Mouse (Mus musculus) embryonic facial prominence, embryonic 13.5 days (tissue): Measurements from ENCODE around the gene Stk17b. TPM values are rescaled to one million over a fixed set of nuclear protein-coding genes. Genes with fewer than 3 reads are reported as not detected.
A peak's percentile ranks its signal among the peaks of the same experiment; 100 is the strongest.

Experiments used
- ATAC-seq: fragments of 200-750 bp; cut with Nextera tagmentation; 2 replicates; pipeline ENCODE4 v1.8.0; 2017; ENCODE audit warnings: low read depth; ENCODE audit not compliant: insufficient number of reproducible peaks, insufficient read depth, low FRiP score, low TSS enrichment
- H3K27ac ChIP-seq: fragments of 300-500 bp; sonication (generic); 2 replicates; pipeline ENCODE4 v1.5.1; 2015; ENCODE audit warnings: moderate library complexity, mild to moderate bottlenecking, inconsistent platforms
- H3K27me3 ChIP-seq: fragments of 300-500 bp; sonication (generic); 2 replicates; pipeline ENCODE4 v1.6.1; 2015; ENCODE audit warnings: mild to moderate bottlenecking, inconsistent platforms
- H3K36me3 ChIP-seq: fragments of 300-500 bp; sonication (generic); 2 replicates; pipeline ENCODE4 v1.6.1; 2015; ENCODE audit warnings: mild to moderate bottlenecking, inconsistent platforms
- H3K4me1 ChIP-seq: fragments of 300-500 bp; sonication (generic); 2 replicates; pipeline ENCODE4 v1.6.1; 2015; ENCODE audit warnings: inconsistent platforms
- H3K4me2 ChIP-seq: fragments of 300-500 bp; sonication (generic); 2 replicates; pipeline ENCODE4 v1.6.1; 2015; ENCODE audit warnings: moderate library complexity, mild to moderate bottlenecking, inconsistent platforms
- H3K4me3 ChIP-seq: fragments of 300-500 bp; sonication (generic); 2 replicates; pipeline ENCODE4 v1.5.1; 2015; ENCODE audit warnings: mild to moderate bottlenecking, inconsistent platforms
- H3K9ac ChIP-seq: fragments of 300-500 bp; sonication (generic); 2 replicates; pipeline ENCODE4 v1.6.1; 2015; ENCODE audit warnings: mild to moderate bottlenecking, inconsistent platforms
- H3K9me3 ChIP-seq: fragments of 300-500 bp; sonication (generic); 2 replicates; pipeline ENCODE4 v1.6.1; 2016; ENCODE audit warnings: inconsistent platforms
- WGBS: fragments of 180-500 bp; shearing (Covaris S2); methylation state at CpG from one replicate; pipeline ENCODE4 v1.1.7; 2015; ENCODE audit warnings: mixed read lengths; 5-methylcytosine and 5-hydroxymethylcytosine counted together
- polyA plus RNA-seq: library from polyadenylated mRNA; unstranded; fragments of >200 nt; fragmentation: Nextera tagmentation; extraction: Ambion mirVana; gene quantifications from 2 replicates; pipeline ENCODE4 v1.2.1, GENCODE M21; 2015

The Stk17b gene
- polyA plus RNA-seq, result 10.2 and 15.0 TPM in 2 replicates

DNA sequence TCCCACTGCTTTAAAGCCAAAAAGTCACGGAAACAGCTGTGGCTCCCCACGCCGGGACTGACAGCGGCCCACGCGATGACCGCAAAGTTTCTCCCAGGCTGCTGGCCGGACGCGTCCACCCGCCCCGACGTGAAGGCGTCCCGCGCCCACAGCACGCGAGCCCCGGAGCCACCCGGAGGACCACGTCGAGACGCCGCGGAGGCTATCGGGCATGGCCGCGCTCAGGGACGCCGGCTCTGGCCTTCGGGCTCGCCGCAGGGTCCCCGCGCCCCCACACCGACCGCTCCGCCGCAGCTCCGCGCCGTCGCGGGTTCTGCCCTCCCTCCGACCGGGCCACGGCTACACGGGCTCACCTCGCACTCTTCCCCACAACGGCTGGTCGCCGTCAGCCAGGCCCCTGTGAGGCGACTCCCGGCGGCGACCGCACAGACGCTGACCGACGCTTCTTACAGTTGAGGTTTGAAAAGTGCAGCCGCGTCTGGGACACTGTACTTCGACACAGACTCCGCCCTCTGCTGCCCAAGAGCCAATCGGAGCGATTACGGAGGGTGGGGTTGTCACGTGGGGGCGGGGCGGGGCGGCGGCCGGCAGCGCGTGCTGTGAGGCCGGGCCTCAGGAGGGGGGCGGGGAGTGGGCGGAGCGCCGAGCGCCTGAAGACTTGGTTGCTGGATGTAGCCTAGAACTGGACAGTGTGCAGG is at the start of gene Stk17b:
TSS of gene Stk17b (minus strand) at position 504 of the 698 bp plus-strand sequence.
- ATAC-seq, result peak; percentile 94
- WGBS, result under 1% methylated on average over 81 of the region's 81 CpGs

DNA sequence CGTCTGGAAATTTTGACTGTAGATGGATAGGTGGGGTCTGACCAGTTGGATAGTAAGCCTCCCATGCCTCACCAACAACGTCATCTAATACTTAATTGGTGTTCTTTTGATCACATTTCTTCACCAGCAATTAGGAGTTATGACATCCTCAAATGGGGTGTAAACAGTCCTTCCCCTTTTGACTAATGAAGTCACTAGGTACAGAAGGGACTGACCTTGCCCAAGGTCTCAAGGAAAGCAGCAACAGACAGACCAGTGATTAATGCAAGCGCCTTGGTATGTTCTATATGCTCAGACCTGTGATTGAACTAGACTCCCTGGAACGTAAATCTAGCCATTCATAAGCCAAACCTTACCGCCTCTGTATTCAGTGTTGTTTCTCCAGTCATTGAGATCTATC is 45.3 kb upstream of the Stk17b start:
- no peak overlapping the region for H3K4me3 ChIP-seq
- peaks cover 8% of the 10 kb centered on the region; the same call in 1 of the 2 replicates for H3K36me3 ChIP-seq
- no peak overlapping the region for H3K4me2 ChIP-seq
- no peak overlapping the region for H3K27ac ChIP-seq
- WGBS, result 86% methylated on average over 5 of the region's 5 CpGs
- no peaks in the 10 kb centered on the region for H3K27me3 ChIP-seq
- no peak overlapping the region for H3K9ac ChIP-seq
- no peaks in the 10 kb centered on the region for H3K9me3 ChIP-seq
- ATAC-seq, result no peak
- H3K4me1 ChIP-seq, result no peaks in the 10 kb centered on the region

More for the DNA sequence above, at the start of gene Stk17b:
- Histone ChIP-seq H3K4me2 (peak within 1 kb of the TSS; percentile 70), H3K36me3 (no peaks in the 10 kb centered on the region), H3K4me1 (0 out of 2 replicates have a peak, but pooled peaks cover 3% of the 10 kb centered on the region), H3K9ac (peak within 1 kb of the TSS; percentile 82), H3K4me3 (peak within 1 kb of the TSS; percentile 85), H3K27ac (peak within 1 kb of the TSS; percentile 80), H3K9me3 (no peaks in the 10 kb centered on the region), H3K27me3 (no peaks in the 10 kb centered on the region)

DNA sequence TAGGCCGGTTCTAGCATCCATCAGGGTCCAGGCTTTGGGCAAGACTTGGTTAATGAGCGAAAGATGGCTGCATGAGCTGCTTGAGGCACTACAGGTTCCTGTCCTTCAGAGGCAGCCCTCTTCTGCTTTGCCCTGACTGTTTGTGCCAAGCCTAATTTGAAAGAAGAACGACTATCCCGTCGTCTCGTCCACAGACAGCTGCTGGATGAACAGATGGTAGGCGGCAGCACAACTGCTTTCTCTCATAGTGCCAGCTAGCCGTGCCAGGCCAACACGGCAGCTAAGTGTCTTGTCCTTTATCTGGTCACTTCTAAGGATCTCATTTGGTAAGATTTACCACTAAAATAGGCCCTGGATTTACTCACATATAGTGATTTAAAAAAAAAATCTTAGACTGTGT is 44.1 kb upstream of the Stk17b start:
- H3K9me3 ChIP-seq, result no peaks in the 10 kb centered on the region
- WGBS, result 81% methylated on average over 9 of the region's 9 CpGs
- no peaks in the 10 kb centered on the region for H3K27me3 ChIP-seq
- peaks cover 8% of the 10 kb centered on the region; the same call in 1 of the 2 replicates for H3K36me3 ChIP-seq
- H3K4me1 ChIP-seq, result peaks cover 3% of the 10 kb centered on the region
- ATAC-seq, result no peak
- H3K27ac ChIP-seq, result no peak overlapping the region
- no peak overlapping the region for H3K4me3 ChIP-seq
- no peak overlapping the region for H3K9ac ChIP-seq
- no peak overlapping the region for H3K4me2 ChIP-seq

GRCm38 (mm10) chr1:53824446-53825337 is 39.7 kb upstream of the Stk17b start:
- 86% methylated on average over 9 of the region's 9 CpGs for WGBS
- ATAC-seq, result no peak
- no peak overlapping the region for H3K4me3 ChIP-seq
- H3K9me3 ChIP-seq, result no peaks in the 10 kb centered on the region
- peak overlapping the region; percentile 64; the same call in 1 of the 2 replicates for H3K27ac ChIP-seq
- H3K9ac ChIP-seq, result no peak overlapping the region
- H3K4me2 ChIP-seq, result no peak overlapping the region
- H3K4me1 ChIP-seq, result peaks cover 13% of the 10 kb centered on the region
- no peaks in the 10 kb centered on the region for H3K36me3 ChIP-seq
- H3K27me3 ChIP-seq, result no peaks in the 10 kb centered on the region

DNA sequence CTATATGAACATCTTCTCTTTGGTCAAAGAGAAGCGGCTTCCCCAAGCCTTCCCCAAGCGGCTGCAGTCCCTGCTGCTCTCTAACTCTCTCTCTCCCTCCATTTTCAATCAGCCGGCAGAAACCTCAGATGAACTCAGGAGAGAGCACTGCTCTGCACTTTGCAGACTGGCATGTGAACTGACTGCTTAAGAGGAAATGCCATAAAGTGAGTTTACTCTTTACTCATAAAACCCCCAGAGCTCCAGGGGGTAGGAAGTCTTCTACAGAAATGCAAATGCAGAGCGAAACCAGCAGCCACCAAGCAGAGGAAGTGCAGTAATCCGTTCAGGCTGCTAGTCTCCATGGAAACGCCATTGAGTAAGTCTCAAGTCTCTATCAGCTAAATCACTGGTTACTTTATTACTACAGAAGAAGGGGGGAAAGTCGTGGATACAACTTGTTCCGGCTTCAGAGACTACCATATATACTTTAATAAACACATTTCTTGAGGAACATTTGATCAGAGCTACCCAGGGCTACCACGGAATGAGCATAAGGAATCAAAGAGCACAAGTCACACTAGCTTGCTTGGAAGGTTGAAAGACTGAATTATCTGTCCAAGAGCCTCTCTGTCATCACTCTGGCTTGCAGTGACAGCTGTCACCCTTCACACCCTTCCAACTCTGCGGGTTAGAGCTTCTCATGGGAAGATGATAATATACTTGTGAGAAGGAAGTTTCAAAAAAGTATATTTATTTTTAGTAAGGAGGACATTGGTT is 38.8 kb upstream of the Stk17b start:
- peak overlapping the region; percentile 20 for H3K4me3 ChIP-seq
- peak overlapping the region; percentile 64; the same call in 1 of the 2 replicates for H3K27ac ChIP-seq
- peak; percentile 52; the same call in 1 of the 2 replicates for ATAC-seq
- H3K4me1 ChIP-seq, result peaks cover 13% of the 10 kb centered on the region
- no peaks in the 10 kb centered on the region for H3K36me3 ChIP-seq
- no peaks in the 10 kb centered on the region for H3K9me3 ChIP-seq
- no peaks in the 10 kb centered on the region for H3K27me3 ChIP-seq
- 6% methylated on average over 10 of the region's 10 CpGs for whole genome bisulfite sequencing
- H3K4me2 ChIP-seq, result peak overlapping the region; percentile 47
- no peak overlapping the region for H3K9ac ChIP-seq

DNA sequence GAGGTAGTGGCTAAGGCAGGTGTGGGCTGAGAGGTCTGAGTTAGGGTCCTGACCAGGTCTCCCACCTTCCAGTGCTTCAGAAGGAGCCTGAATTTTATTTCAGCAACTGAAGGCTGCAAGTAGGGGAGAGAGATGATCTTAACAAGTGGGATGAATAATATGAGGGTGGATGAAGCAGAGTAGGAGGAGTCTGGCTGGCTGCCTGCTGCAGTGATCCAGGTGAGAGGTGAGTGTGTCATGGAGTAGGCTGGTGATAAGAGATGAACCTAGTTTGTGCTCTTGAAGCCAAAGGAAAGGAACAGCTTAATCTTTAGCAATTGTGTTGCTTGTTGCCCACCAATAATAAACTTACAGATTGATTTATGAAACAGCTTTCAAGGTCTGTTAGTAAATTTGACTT is 37.0 kb upstream of the Stk17b start:
- Histone ChIP-seq H3K4me1 (peaks cover 21% of the 10 kb centered on the region), H3K27ac (no peak overlapping the region), H3K4me2 (no peak overlapping the region), H3K36me3 (no peaks in the 10 kb centered on the region), H3K9me3 (no peaks in the 10 kb centered on the region), H3K9ac (no peak overlapping the region), H3K27me3 (no peaks in the 10 kb centered on the region), H3K4me3 (no peak overlapping the region)
- ATAC-seq, result no peak

- Histone ChIP-seq H3K9ac (no peak overlapping the region), H3K36me3 (no peaks in the 10 kb centered on the region), H3K4me3 (no peak overlapping the region), H3K27ac (no peak overlapping the region), H3K9me3 (no peaks in the 10 kb centered on the region), H3K27me3 (no peaks in the 10 kb centered on the region), H3K4me1 (peaks cover 21% of the 10 kb centered on the region), H3K4me2 (no peak overlapping the region)
- ATAC-seq, result no peak
- WGBS, result 77% methylated on average over 5 of the region's 5 CpGs
Measured at GRCm38 (mm10) chr1:53820041-53820632, 35.1 kb upstream of the Stk17b start.

DNA sequence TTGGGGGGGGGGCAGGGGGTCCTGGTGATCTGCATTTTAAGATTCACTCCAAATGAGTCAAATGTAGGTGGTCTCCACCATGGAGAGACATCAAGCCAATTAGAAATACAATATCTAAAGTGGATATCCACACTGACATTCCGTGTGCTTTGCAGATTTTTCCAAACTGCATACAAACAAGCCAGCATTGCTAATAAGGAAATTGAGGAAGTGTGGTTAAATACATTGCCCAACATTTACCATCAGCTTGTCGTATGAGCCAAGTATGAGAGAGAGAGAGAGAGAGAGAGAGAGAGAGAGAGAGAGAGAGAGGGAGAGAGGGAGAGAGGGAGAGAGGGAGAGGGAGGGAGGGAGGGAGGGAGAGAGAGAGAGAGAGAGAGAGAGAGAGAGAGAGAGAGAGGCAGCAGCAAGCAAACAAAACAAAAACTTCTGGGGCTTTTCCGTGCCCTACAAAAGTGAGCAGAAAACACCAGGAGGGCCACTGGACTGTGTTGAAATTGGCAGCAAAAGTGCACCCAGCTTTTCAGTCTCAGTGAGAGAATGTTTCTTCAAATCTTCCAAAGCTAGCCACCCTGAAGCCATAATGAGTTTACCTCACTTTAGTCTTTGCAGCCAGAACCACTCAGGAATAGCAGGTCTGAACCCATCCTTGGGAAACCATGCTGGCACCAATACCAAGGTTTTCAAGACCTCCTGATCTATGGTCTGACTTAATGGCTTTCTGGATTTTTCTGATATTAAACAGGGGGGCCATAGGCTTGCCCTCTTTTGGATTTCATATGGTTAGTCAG is 33.2 kb upstream of the Stk17b start:
- no peak for ATAC-seq
- WGBS, result 36% methylated on average over 3 of the region's 3 CpGs
- Histone ChIP-seq H3K4me3 (no peak overlapping the region), H3K36me3 (peaks cover under 1% of the 10 kb centered on the region; the same call in 1 of the 2 replicates), H3K4me1 (peaks cover 9% of the 10 kb centered on the region), H3K27me3 (no peaks in the 10 kb centered on the region), H3K9me3 (no peaks in the 10 kb centered on the region), H3K9ac (no peak overlapping the region), H3K27ac (no peak overlapping the region), H3K4me2 (no peak overlapping the region)

DNA sequence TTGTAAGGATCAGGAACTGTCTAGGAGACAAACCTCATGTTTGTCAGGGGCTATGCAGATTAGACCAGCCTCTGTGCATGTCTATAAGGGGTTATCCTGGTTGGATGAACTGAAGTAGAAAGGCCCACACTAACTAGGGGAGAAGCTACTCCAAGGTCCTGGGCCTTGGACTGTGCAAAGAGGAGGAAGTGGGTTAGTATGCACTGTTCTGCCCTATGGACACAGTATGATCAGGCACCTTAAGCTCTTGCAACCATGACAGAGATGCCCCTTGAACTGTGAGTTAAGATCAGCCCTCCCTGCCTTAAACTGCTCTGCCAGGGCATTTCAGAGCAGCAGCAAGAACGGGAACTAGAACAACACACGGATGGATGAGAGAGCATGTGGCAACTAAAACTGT is 31.3 kb upstream of the Stk17b start:
- WGBS, result 71% methylated on average over 2 of the region's 2 CpGs
- Histone ChIP-seq H3K4me1 (0 out of 2 replicates have a peak, but pooled peaks cover 8% of the 10 kb centered on the region), H3K4me2 (no peak overlapping the region), H3K27ac (no peak overlapping the region), H3K9me3 (no peaks in the 10 kb centered on the region), H3K27me3 (no peaks in the 10 kb centered on the region), H3K4me3 (no peak overlapping the region), H3K36me3 (peaks cover 5% of the 10 kb centered on the region), H3K9ac (no peak overlapping the region)
- ATAC-seq, result no peak

- Histone ChIP-seq H3K9ac (no peak overlapping the region), H3K27me3 (no peaks in the 10 kb centered on the region), H3K4me3 (no peak overlapping the region), H3K27ac (no peak overlapping the region), H3K36me3 (peaks cover 5% of the 10 kb centered on the region), H3K9me3 (no peaks in the 10 kb centered on the region), H3K4me1 (peaks cover 10% of the 10 kb centered on the region), H3K4me2 (no peak overlapping the region)
- no peak for ATAC-seq
- 66% methylated on average over 2 of the region's 2 CpGs for WGBS
Measured at GRCm38 (mm10) chr1:53814077-53814705, 29.2 kb upstream of the Stk17b start.
